Mouse (Mus musculus) CH12.LX (cell line): ENCODE measurements at regions not wholly inside any gene's neighbourhood (a gene's known extent, or its start where the extent isn't known, plus 50 kb on each side); places are given as distances from the start of the nearest gene placed in this dataset.

Experiments used
- DNase-seq: peaks from one replicate; pipeline ENCODE4 v3.0.0-alpha.2; 2013; ENCODE audit errors: extremely low read depth
- H3K27ac ChIP-seq: 2 replicates; pipeline ENCODE4 v1.5.1; 2012; ENCODE audit warnings: low read depth, mild to moderate bottlenecking, control low read depth, moderate library complexity; ENCODE audit not compliant: insufficient read depth
- H3K27me3 ChIP-seq: replicated peaks from 2 replicates; pipeline ENCODE3; 2012; ENCODE audit warnings: inconsistent platforms
- H3K36me3 ChIP-seq, 2 experiments: replicated peaks in 1 of 2; 2 replicates each; pipeline versions ENCODE3 to v1.6.1; 2012; ENCODE audit warnings: inconsistent platforms in 1 of 2, low read length in 1 of 2, mild to moderate bottlenecking in 1 of 2, mixed read lengths in 1 of 2, moderate library complexity in 1 of 2; ENCODE audit not compliant: control insufficient read depth in 1 of 2, insufficient read depth in 1 of 2
- H3K4me1 ChIP-seq, 2 experiments: 2 replicates each; pipeline ENCODE4 v1.6.1; 2012; ENCODE audit warnings: inconsistent platforms in 1 of 2, moderate library complexity in 1 of 2; ENCODE audit not compliant: insufficient read depth in 2 of 2, control insufficient read depth in 1 of 2
- H3K4me2 ChIP-seq: 2 replicates; pipeline ENCODE4 v1.6.1; 2012; ENCODE audit warnings: low read depth, mild to moderate bottlenecking, control low read depth; ENCODE audit not compliant: poor library complexity, insufficient read depth, severe bottlenecking
- H3K4me3 ChIP-seq, 3 experiments: fragments of 150-350 bp in 1 of 3; sonication (generic) in 1 of 3; replicated peaks in 1 of 3; 2 replicates each; pipeline versions ENCODE3 to v1.5.1; 2011 to 2012; ENCODE audit warnings: low read depth in 2 of 3, low read length in 2 of 3, mild to moderate bottlenecking in 2 of 3, moderate library complexity in 2 of 3, control low read depth in 1 of 3, improper control_type of control experiment in 1 of 3, inconsistent platforms in 1 of 3, mixed read lengths in 1 of 3; ENCODE audit not compliant: poor library complexity in 1 of 3
- H3K79me2 ChIP-seq: replicated peaks from 2 replicates; pipeline ENCODE4 v1.6.1; 2012; ENCODE audit warnings: mild to moderate bottlenecking, moderate library complexity; ENCODE audit not compliant: control insufficient read depth, poor library complexity, insufficient read depth, severe bottlenecking; ENCODE audit errors: extremely low read depth
- H3K9ac ChIP-seq: 2 replicates; pipeline ENCODE4 v1.6.1; 2012; ENCODE audit warnings: low read depth, mild to moderate bottlenecking, control low read depth, moderate library complexity; ENCODE audit not compliant: insufficient read depth
- H3K9me3 ChIP-seq: replicated peaks from 2 replicates; pipeline ENCODE3; 2012; ENCODE audit warnings: low read length, inconsistent platforms, mixed read lengths
- BHLHE40 ChIP-seq: IDR thresholded peaks from 2 replicates; pipeline ENCODE4 v1.6.1; 2011; ENCODE audit warnings: mild to moderate bottlenecking, low read depth, low read length, improper control_type of control experiment
- CHD1 ChIP-seq: IDR thresholded peaks from 2 replicates; pipeline ENCODE4 v1.6.1; 2012; ENCODE audit warnings: low read depth, low read length, improper control_type of control experiment, inconsistent platforms
- CHD2 ChIP-seq: IDR thresholded peaks from 2 replicates; pipeline ENCODE4 v1.6.1; 2011; ENCODE audit warnings: low read length, improper control_type of control experiment
- ELF1 ChIP-seq: IDR thresholded peaks from 2 replicates; pipeline ENCODE4 v1.6.1; 2014; ENCODE audit warnings: low read depth, mild to moderate bottlenecking, inconsistent platforms, low read length, improper control_type of control experiment
- EP300 ChIP-seq: IDR thresholded peaks from 2 replicates; pipeline ENCODE4 v1.6.1; 2011; ENCODE audit warnings: low read length, improper control_type of control experiment
- HCFC1 ChIP-seq: IDR thresholded peaks from 2 replicates; pipeline ENCODE4 v1.6.1; 2012; ENCODE audit warnings: low read depth, mild to moderate bottlenecking, inconsistent platforms, low read length, improper control_type of control experiment
- IRF4 ChIP-seq: IDR thresholded peaks from 2 replicates; pipeline ENCODE4 v1.6.1; 2014; ENCODE audit warnings: low read depth, mild to moderate bottlenecking, inconsistent platforms, low read length, improper control_type of control experiment
- MAFK ChIP-seq: IDR thresholded peaks from 2 replicates; pipeline ENCODE4 v1.6.1; 2011; ENCODE audit warnings: low read length, improper control_type of control experiment; ENCODE audit not compliant: insufficient replicate concordance
- MAX ChIP-seq: IDR thresholded peaks from 2 replicates; pipeline ENCODE4 v1.6.1; 2011; ENCODE audit warnings: low read length, improper control_type of control experiment
- MAZ ChIP-seq: IDR thresholded peaks from 2 replicates; pipeline ENCODE4 v1.6.1; 2012; ENCODE audit warnings: low read depth, mild to moderate bottlenecking, inconsistent platforms, low read length, improper control_type of control experiment, moderate library complexity
- MXI1 ChIP-seq: IDR thresholded peaks from 2 replicates; pipeline ENCODE4 v1.6.1; 2011; ENCODE audit warnings: mild to moderate bottlenecking, low read depth, low read length, improper control_type of control experiment
- MYC ChIP-seq: IDR thresholded peaks from 2 replicates; pipeline ENCODE4 v1.6.1; 2011; ENCODE audit warnings: low read depth, mild to moderate bottlenecking, improper control_type of control experiment, low read length
- NRF1 ChIP-seq: IDR thresholded peaks from 2 replicates; pipeline ENCODE4 v1.6.1; 2014; ENCODE audit warnings: low read depth, mild to moderate bottlenecking, inconsistent platforms, low read length, improper control_type of control experiment, moderate library complexity
- PAX5 ChIP-seq: IDR thresholded peaks from 2 replicates; pipeline ENCODE4 v1.6.1; 2012; ENCODE audit warnings: low read length, inconsistent platforms, mixed read lengths
- POLR2AphosphoS2 ChIP-seq: IDR thresholded peaks from 2 replicates; pipeline ENCODE4 v1.6.1; 2011; ENCODE audit warnings: low read depth, low read length, improper control_type of control experiment
- RAD21 ChIP-seq: IDR thresholded peaks from 2 replicates; pipeline ENCODE4 v1.6.1; 2011; ENCODE audit warnings: low read depth, mild to moderate bottlenecking, low read length, improper control_type of control experiment, moderate library complexity
- SIN3A ChIP-seq: IDR thresholded peaks from 2 replicates; pipeline ENCODE4 v1.6.1; 2012; ENCODE audit warnings: low read length, improper control_type of control experiment, inconsistent platforms
- SMC3 ChIP-seq: IDR thresholded peaks from 2 replicates; pipeline ENCODE4 v1.6.1; 2011; ENCODE audit warnings: low read depth, low read length, improper control_type of control experiment
- TBP ChIP-seq: conservative IDR thresholded peaks from 2 replicates; pipeline ENCODE4 v1.6.1; 2011; ENCODE audit warnings: low read depth, low read length, improper control_type of control experiment
- TCF12 ChIP-seq: IDR thresholded peaks from 2 replicates; pipeline ENCODE4 v1.6.1; 2014; ENCODE audit warnings: low read depth, mild to moderate bottlenecking, inconsistent platforms, low read length, improper control_type of control experiment
- UBTF ChIP-seq: IDR thresholded peaks from 2 replicates; pipeline ENCODE4 v1.6.1; 2012; ENCODE audit warnings: low read depth, mild to moderate bottlenecking, inconsistent platforms, low read length, improper control_type of control experiment, moderate library complexity
- USF1 ChIP-seq: IDR thresholded peaks from 2 replicates; pipeline ENCODE4 v1.6.1; 2014; ENCODE audit warnings: low read depth, mild to moderate bottlenecking, inconsistent platforms, low read length, improper control_type of control experiment
- USF2 ChIP-seq: conservative IDR thresholded peaks from 2 replicates; pipeline ENCODE4 v1.6.1; 2011; ENCODE audit warnings: low read depth, low read length, improper control_type of control experiment
- ZC3H11A ChIP-seq: IDR thresholded peaks from 2 replicates; pipeline ENCODE4 v1.6.1; 2012; ENCODE audit warnings: low read depth, mild to moderate bottlenecking, inconsistent platforms, low read length, improper control_type of control experiment
- ZKSCAN1 ChIP-seq: IDR thresholded peaks from 2 replicates; pipeline ENCODE4 v1.6.1; 2012; ENCODE audit warnings: low read depth, inconsistent platforms, low read length, improper control_type of control experiment, borderline replicate concordance
- ZMIZ1 ChIP-seq: IDR thresholded peaks from 2 replicates; pipeline ENCODE4 v1.6.1; 2012; ENCODE audit warnings: low read depth, mild to moderate bottlenecking, inconsistent platforms, low read length, improper control_type of control experiment
- ZNF384 ChIP-seq: IDR thresholded peaks from 2 replicates; pipeline ENCODE4 v1.6.1; 2012; ENCODE audit warnings: low read depth, low read length, improper control_type of control experiment, inconsistent platforms
- dilution Hi-C: fragments of 300-500 bp; cut with MboI; formaldehyde crosslinking; loops from 2 replicates; pipeline ENCODE4 v1.14.3; 2020; ENCODE audit warnings: low sequenced_read_pairs; ENCODE audit not compliant: extremely low pct_unique_long_range_greater_than_20kb, extremely low pct_ligation_motif_present
- in situ Hi-C: fragments of 300-500 bp; cut with MboI; formaldehyde crosslinking; loops from 3 replicates; pipeline ENCODE4 v1.14.3; 2019; ENCODE audit warnings: low sequenced_read_pairs, low pct_ligation_motif_present, low pct_unique_long_range_greater_than_20kb, mixed read lengths

GRCm38 (mm10) chr1:183772844-183773243, 240.3 kb upstream of the Dusp10 start:
- Histone ChIP-seq H3K4me2 (no peak overlapping the region), H3K79me2 (no peaks in the 10 kb centered on the region), H3K9ac (no peak overlapping the region), H3K36me3 (no peaks in the 10 kb centered on the region), H3K27me3 (no peaks in the 10 kb centered on the region), H3K4me1 (no peaks in the 10 kb centered on the region), H3K9me3 (no peaks in the 10 kb centered on the region)
- in situ Hi-C loops, result no loop called here
- TF ChIP-seq ZC3H11A (no peak), UBTF (no peak), SMC3 (no peak), CHD1 (no peak), ZKSCAN1 (no peak), TCF12 (no peak), USF2 (no peak), USF1 (no peak), PAX5 (no peak), MXI1 (no peak), BHLHE40 (no peak)
- TF ChIP-seq, all 38 proteins: peak for 0
- H3K4me3 ChIP-seq, result no peak overlapping the region
- DNase-seq, result no peak
- dilution Hi-C loops, result no loop called here
- H3K27ac ChIP-seq, result no peak overlapping the region

- DNase-seq, result no peak
- Histone ChIP-seq H3K79me2 (no peaks in the 10 kb centered on the region), H3K9ac (no peak overlapping the region), H3K4me1 (peaks cover 0 to 39% of the 10 kb centered on the region in 2 experiments; a peak in 2 of 4 replicates), H3K36me3 (no peaks in the 10 kb centered on the region), H3K27me3 (no peaks in the 10 kb centered on the region), H3K9me3 (no peaks in the 10 kb centered on the region), H3K4me2 (no peak overlapping the region), H3K4me3 (no peak overlapping the region), H3K27ac (no peak overlapping the region)
- no peak for TF ChIP-seq TBP
- TF ChIP-seq PAX5, result no peak
- no peak for TF ChIP-seq MXI1
- TF ChIP-seq CHD2, result no peak
- no peak for TF ChIP-seq ELF1
- TF ChIP-seq SIN3A, result no peak
- no peak for TF ChIP-seq MAFK
- no peak for TF ChIP-seq POLR2AphosphoS2
- TF ChIP-seq CHD1, result no peak
- TF ChIP-seq IRF4, result no peak
- no peak for TF ChIP-seq NRF1
- no peak for TF ChIP-seq MAX
- no peak for TF ChIP-seq ZMIZ1
- no peak for TF ChIP-seq HCFC1
- TF ChIP-seq USF2, result no peak
- TF ChIP-seq ZNF384, result no peak
- TF ChIP-seq EP300, result no peak
- no peak for TF ChIP-seq MAZ
- TF ChIP-seq RAD21, result no peak
- TF ChIP-seq MYC, result no peak
- in situ Hi-C loops, result no loop called here
- dilution Hi-C loops, result no loop called here
These were observed 232.9 kb upstream of the Dusp10 start for GRCm38 (mm10) chr1:183780180-183780579.
